Mouse (Mus musculus): ENCODE data around the gene Bzw2. TPM values are rescaled to one million over a fixed set of nuclear protein-coding genes. Genes with fewer than 3 reads are reported as not detected.
"Not testable (repeated sequence)": the region's sequence is repeated elsewhere in the genome, so short reads cannot be mapped to it uniquely, and the experiment has no call there.

The Bzw2 gene
- total RNA-seq (2022), result 10 to 100 TPM; 43.9 to 52.6 (median 44.6) TPM

DNA sequence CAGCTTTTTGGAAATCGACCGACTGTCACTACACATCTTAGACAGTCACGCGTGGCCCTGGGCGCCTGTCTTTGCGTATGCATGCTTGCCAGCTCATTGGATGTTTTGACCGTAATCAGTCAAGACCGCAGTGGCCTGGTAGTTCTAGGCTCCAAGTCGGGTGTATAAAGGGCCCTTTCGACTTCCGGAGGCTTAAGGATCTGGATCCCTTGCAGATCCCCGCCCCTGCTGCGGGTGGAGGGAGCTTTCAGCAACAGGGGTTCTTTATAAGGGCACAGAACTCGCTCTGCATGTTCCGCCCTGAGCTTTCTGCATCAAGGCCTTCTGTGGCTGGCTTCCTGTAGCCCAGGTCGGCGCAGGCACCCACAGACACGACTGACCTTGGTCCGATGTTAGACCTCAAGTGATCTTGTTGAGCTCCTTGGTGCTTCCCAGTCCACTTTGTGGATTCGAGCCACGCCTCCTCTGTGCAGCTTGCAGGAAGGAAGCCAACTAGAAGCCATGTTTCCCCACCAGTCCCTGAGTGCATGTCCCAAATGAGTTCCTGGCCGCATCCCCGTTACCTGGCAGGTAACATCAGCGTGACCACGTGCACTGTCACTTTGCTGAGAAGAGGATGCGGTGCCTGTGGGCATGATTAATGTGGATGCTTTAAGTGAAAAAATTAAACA lies at the start of gene Bzw2:
Bzw2 (minus strand) TSS at position 443 of the 671 bp plus-strand sequence.
- peak; percentile 40 to 57 for DNase-seq (ENCODE audit: low spot score in 2 of 2)

DNA sequence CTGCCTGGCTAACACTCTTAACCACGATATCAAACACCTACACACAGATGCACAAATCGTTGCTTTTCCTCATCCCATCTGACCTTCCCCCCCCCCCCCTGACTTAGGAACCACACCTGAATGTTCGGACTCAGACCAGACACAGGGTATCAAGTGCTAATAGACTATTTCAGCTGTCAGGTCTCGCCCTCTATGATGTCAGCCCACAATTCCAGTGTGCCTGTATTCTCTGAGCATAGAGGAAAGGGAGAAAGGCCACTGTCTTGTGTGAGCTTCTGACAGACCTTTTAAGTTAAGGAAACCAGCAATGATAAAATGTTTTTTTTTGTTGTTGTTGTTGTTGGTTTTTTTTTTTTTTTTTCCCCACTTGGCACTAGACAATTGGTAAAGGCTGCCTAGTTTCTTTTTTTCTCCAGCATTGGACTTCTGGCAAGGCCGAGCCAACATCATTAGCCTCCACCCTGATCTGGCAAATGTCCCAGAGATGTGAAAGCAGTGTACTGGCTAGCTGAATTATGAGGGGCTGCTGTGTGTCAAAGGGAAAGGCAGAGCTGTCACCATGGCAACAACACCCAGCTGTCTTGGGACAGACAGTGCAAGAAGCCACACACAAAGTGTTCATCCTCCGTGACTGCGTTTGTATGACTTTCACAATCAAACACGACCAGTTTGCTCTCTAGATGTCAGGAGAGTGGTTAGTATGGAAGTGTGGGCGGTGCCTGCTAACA lies 49.4 kb upstream of the Bzw2 start:
- peak in 1 of 2 experiments; percentile 48 for DNase-seq (ENCODE audit: low spot score in 2 of 2)

DNA sequence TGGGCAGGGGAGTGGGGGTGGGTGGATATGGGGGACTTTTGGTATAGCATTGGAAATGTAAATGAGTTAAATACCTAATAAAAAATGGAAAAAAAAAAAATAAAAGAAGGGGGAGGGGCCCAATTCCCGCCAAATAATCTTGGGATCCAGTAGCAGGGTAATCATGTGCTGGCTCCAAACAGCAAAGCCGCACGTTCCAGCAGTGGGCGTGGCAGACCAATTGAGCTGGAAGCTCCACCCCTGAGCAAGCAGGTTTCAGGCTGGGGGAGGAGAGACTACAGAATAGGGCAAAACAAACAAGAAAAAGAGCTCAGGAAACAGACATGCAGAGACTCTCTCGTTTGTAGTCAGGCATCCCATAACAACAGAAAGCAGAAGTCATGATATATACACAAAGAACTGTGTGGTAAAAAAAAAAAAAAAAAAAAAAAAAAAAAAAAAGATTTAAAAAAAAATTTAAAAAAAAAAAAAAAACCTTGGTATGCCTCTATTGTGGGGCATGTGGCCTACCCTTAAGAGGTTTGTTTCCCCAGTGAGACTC lies 47.8 kb upstream of the Bzw2 start:
- DNase-seq (ENCODE audit: low spot score in 2 of 2), result not testable (repeated sequence)

DNA sequence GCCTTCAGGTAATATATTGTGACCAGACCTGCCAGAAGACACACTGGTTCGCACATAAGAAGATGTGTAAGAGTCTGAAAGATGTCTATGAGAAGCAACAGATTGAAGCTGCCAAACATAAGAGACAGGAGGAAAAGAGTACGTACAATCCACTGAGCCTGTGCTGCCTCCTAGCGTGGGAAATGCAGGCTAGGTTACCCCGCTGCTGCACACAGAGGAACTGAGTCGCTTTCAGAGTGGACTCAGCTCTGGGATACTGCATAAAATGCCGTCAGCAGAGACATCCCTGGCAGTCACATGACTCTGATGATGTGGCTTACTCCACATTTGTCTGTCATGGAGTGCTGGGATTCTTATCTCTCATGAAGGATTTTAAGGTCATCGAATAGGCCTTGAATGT lies 37.1 kb upstream of the Bzw2 start:
- no peak for DNase-seq (ENCODE audit: low spot score in 2 of 2)

DNA sequence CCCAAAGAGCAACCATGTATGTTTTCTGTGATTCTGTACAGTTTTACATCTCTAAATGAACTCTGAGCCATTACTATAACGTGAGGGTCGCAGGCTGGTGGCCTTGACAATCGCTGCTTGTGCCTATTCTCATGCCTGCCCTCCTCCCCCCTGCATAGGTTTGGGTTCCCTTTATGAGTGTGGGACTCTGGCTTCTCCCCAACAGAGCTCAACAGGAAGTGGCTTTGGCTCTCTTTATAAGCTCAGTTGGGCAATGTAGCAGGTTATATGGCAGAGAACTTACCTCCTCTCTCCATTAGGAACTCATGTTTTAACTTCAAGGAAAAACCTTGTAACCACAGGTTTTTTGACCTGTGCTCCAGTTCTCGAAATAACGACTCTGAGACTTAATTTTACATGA lies 32.5 kb upstream of the Bzw2 start:
- DNase-seq (ENCODE audit: low spot score in 2 of 2), result no peak

DNA sequence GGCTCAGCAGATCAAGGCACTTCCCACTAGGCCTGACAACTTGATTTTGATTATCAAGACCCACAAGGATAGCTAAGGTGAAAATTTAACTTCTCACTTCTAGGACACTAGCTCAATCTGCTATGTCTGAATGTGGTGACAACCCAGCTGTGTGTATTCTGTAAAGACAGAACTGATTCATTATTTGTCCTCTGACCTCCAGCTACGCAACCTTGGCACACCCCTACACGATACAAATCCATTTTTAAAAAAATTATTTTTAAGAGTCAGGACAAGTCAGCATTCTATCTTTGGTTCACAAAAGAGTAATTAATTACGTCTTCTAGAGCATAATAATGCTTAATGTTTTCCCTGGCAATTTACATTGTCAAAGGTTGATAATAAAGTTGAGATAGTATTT lies 31.7 kb upstream of the Bzw2 start:
- DNase-seq (ENCODE audit: low spot score in 2 of 2), result no peak

DNA sequence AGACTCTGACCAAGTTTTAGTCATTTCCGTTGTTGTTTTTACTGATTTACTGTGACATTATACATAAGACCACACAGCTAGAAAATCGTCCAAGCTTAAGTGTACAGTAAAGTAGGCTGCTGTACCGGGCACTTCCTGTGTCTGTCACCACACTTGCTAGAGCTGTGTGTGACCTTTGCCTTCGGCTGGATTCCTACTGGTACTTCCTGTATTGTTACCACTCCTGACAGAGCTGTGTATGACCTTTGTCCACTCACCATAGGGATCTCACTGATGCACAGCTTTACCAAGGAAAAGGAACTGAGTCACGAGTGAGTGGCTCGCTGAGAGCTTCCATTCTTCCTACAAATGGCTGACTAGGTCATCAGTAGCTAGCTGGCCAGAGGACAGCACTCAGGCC lies 29.2 kb upstream of the Bzw2 start:
- no peak for DNase-seq (ENCODE audit: low spot score in 2 of 2)

DNA sequence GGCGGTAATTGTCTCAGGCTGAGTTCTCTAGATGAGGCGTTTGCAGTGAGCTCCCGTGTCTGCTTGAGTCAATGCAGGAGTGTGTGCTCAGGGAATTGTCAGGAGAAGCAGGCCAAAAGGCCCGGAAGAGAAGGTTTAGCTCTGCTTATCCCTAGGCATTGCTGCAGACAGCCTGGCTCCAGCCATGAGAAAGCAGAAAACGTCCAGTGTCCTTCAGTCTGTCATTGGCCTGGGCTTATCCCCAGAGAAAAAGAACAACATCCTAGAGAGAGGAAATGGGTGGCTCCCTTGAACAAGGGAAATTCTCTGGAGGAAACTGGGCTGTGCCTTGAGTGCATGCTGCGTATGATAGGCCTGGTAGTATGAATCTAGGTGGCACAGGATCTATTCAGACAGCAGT lies 24.7 kb upstream of the Bzw2 start:
- DNase-seq (ENCODE audit: low spot score in 2 of 2), result no peak

DNA sequence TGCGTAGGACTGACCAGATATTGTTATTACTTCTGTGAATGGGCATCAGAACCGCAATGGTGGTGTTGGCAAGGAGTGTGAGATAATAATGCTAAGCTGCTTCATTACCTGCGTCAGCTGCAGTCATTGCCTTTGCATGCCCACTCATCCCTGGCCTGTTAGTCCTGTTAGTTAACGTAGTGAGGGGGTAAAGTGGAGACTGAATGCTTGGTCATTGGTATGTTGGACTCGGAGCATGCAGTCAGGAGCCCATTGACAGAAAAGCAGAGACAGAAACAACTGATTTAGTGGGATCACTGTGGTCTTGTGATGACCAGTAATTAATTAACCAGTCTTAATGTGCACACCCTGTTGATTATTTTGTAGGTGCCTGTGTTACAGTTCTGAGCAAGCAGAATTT lies 19.3 kb upstream of the Bzw2 start:
- no peak for DNase-seq (ENCODE audit: low spot score in 2 of 2)

DNA sequence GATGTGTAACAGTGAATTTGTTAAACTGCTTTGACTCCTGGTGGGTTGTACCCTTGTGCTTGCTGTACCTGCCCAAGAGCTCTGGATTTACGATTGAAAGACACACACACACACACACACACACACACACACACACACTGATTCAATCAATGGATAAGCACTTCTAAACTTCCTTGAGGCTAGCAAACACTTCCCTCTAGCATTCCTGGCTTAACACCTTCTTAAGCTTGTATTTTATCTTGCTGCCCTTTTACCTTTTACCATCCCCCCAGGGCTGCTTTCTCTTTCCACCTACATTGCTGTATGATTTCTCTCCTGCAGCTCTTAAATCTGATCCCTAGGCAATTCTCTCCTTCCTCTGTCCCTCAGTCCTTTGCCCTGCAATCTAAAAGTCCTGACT lies 7.4 kb upstream of the Bzw2 start:
- DNase-seq (ENCODE audit: low spot score in 2 of 2), result no peak

DNA sequence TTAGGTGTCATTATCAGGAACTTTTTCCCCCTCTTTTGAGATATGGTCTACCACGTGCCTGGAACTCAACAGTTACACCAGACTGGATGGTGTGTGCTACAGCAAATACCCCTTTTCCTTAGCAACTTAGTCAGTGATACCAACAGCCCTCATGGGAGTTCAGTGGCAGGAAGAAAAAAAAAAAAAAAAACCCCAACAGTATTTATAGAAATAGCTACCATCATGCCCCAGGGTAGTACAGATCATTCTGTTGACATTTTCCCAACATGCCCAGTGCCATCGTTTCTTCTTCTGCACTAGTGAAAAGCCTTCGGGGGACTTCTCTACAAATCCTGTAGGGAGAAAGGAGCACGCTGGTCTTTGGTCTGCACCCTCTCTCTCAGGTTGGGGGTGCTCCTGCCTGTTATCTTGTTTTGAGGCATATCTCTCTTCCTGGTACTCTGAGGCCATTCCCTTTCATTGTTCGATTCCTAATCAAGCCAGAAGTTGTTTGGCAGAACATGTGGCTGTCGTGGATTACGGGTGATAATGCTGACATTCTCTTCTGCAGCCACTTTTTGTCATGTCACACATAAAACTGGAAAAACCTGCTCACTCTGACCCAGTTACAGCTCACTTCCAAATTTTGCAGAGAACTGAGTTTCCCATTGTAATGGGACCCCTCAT lies 6.4 kb upstream of the Bzw2 start:
- no peak for DNase-seq (ENCODE audit: low spot score in 2 of 2)

DNA sequence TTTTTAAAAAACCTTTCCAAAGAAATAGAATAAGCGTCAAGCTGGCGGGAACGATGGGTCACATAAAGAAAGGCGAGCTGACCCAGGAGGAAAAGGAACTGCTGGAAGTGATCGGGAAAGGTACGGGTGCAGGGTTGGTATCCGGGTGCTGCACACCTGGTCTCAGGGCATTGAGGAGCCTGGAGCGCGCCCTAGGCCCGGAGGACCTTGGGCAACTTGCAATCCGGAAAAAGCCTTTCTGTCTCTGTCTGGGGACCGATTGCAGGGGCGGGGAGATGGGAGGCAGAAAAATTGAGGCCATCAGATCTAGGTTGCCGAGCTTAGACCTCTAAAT lies 609 bp downstream of the Bzw2 start:
- no peak for DNase-seq (ENCODE audit: low spot score in 2 of 2)

DNA sequence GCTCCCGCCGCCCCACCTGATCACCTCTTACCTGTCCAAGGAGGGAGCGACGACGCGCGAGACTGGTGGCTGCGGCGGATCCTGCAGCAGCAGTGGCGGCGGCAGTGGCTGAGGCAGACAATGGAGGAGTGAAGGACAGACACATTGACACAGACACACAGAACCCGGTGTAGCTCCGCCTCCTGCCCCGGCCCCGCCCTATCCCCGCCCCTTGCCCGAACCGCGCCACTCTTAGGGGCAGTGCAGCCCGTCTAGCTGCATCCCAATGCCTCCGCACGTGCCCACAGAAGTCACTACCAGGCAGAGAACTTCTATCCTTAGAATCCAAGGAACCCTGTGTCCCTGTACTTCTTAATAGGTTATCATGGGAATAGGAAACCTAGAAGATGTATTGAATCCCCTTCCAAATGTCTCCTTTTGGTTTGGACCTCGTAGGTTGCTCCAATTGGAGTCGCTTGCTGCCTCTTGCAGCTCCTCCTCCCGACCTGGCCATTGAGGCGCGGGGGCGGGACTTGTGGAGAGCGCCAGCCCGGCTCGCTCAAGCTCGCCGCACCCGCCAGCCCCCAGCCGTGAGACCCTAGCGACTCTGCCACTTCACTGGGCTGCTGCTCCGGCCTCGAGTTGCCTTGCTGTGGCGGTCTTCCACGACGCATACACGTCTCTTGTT lies 1.1 kb downstream of the Bzw2 start, which contains the start of gene Ankmy2:
Ankmy2 (plus strand) TSS at position 478 of the 667 bp plus-strand sequence.
- peak; percentile 87 to 90 for DNase-seq (ENCODE audit: low spot score in 2 of 2)

DNA sequence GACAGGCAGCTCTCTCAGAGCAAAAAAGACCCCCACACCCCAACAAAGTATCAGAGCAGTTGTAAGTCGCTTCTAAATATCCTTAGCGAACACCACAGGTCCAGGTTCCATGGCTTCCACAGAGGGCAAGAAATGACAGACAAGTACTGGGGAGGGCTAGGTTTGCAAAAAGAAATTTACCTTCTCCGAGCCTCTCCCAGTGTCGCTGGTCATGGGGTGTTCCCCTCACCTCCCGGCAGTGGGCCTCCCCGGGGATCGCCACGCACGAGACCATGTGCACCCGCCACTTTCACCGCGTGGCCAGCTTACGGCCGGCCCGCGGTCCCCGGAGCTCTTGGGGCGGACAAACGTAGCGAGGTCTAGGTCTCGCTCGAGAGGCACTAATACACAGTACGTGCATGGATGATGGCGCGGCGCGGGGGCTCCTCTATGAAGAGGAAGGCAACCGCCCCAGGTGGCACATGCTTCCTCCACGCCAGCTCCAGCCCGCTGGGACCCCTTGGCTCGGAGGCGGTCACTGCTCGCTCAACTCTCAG lies 1.7 kb downstream of the Bzw2 start:
- DNase-seq (ENCODE audit: low spot score in 2 of 2), result peak in 1 of 2 experiments; percentile 8

DNA sequence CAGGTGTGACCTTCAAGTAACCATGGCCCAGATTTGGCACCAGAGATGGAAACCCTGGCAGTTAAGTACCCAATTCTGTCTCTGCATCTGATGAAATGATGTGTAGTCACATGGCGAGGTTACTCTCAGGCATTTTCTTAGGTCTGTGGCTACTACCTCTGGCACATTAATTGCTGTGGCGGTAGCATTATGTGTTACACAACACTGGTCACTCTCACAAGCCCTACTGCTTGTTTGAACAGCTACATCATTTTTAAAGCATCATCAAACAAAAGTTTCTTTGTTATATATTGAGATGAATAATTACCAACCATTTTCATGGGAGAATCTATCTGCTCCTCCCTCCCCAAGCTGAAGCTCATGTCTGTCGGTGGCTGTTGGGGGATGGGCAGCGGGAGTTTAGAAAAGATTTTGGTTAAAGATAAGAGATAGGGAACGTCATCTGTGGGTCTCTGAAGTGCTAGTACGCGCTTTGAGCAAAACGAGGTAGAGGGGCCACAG lies 2.7 kb downstream of the Bzw2 start:
- DNase-seq (ENCODE audit: low spot score in 2 of 2), result peak; percentile 19 to 30

DNA sequence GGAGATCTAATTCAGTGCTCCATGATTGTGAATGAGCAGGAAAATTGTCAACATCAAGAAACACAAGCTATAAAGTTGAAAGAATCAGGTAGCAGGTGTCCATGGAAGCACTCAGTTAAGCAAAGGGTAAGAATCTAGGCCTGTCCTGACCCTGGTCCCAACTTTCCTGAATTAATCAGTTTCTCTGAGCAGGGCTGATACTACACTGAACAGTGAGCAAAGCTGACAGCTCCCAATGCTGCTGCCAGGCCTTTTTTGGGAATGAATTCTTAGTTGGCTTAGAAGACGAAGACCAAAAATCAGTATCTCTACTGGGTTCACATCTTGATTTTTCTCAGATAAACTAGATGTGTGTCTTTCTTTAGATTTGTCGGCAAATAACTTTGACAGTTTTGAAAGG lies 7.1 kb downstream of the Bzw2 start:
- DNase-seq (ENCODE audit: low spot score in 2 of 2), result no peak

DNA sequence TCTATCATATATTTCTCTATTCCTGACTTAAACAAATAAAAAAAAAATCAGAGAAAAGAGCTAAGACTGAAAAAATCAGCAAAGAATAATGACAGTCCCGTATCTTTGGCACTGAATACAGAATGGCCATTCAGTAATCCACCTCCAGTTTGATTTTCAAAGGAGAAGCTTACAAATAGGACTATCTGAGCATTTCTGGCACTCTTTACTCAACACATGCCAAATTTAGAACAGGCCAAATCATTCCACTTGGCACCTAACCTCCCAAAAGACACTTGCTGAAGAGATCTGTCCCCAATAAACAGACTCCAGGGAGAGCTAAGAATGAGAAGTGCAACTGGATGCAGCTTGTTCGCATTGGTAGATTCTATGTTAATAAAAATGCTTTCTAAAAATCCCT lies 7.6 kb downstream of the Bzw2 start:
- DNase-seq (ENCODE audit: low spot score in 2 of 2), result no peak

DNA sequence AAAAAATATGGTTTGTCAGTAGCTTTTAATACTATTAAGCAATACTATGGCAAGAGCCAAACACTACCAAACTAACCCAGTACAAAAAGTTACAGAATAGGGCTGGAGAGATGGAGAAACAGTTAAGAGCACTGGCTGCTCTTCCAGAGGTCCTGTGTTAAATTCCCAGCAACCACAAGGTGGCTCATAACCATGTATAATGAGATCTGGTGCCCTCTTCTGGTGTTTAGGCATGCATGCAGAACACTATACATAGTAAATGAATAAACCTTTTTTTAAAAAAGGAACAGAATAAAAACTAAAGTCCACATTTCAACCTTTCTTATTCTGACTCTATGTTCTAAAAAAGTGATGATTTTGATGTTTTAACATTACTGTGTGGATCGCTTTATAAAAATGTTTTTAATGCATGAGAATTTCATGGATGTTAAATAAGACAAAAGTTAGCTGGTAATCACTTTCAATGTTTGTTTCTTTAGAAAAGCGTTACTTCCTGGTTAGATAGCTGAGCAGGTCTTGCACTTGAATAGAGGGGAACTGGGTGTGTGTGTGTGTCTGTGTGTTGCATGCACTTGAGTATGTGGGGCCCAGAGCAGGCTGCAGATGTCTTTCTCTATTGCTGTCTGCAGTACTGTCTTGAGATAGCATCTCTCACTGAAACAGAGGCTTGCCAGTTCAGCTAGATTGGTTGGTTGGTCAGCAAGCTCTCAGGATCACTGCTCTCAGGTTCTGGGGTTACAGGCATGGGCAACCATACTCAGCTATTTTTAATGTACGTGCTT lies 11.5 kb downstream of the Bzw2 start:
- no peak for DNase-seq (ENCODE audit: low spot score in 2 of 2)

DNA sequence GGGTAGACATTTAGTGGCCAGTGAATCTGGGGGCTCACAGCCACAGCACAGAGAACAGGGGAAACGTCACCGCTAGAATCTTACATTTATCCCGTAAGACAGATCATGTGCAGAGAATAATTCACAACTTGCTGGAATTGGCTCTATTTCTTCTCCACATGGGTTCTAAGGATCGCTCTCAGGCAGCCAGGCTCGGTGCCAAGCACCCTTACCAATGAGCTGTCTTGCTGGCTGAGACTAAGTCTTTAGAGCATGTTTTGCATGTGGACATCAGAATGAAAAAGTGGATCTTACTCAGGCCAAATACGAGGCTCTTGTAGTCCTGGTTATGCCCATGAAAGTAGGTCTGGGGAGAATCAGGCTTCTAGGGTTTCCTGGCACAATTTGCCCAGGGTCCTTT lies 17.5 kb downstream of the Bzw2 start:
- no peak for DNase-seq (ENCODE audit: low spot score in 2 of 2)

DNA sequence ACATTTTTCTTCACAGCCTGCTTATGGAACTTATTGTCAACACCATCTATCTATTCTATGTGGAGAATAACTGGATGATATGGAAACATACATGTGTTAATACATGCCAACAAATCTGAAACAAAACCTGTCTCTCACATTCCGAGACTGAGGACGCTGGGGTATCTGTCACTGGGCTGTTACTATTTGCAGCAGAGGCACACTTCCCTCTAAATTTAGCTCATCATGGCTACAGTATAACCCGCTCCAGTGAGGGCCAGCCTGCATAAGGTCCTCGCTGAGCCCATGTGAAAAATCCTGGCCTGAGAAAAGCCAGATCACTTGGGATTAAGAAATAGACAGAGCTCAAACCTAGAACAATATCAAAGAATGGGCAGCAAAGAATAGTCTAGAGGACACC lies 20.7 kb downstream of the Bzw2 start:
- DNase-seq (ENCODE audit: low spot score in 2 of 2), result no peak

DNA sequence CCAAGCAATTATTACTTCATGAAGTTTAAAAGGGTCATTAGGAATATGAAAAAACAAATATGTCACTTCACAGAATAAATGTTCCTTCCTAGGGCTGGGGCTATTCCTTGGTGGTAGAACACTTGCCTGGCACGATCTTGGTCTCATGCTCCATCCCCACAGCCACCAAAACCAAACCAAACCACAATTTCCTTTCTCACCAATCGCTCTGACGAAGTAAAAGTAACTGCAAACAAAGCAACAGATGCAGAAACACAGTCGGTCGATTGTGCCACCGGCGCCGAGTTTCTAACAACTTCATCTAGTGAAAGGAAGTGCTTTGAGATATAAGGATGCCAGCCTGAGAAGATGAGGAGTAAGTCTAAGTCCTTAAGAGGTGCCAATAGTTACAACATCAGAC lies 21.6 kb downstream of the Bzw2 start:
- no peak for DNase-seq (ENCODE audit: low spot score in 2 of 2)

All from left cerebral cortex, adult 8-10 months (tissue).